Comparison of ENCODE assay signal across 14 mouse cellular contexts in genomic region chr9:47771953-47772352, GRCm38 (mm10).
DNase-seq lines count a peak whose midpoint lies in the region; ATAC-seq and TF ChIP-seq lines count a peak whose summit lies in the region.
"Had no signal": no experiment of that assay in that cellular context is flagged by ENCODE, and none has a peak within 500 bp of the region (broad histone marks: within the 10 kb centered on the region; RNA-seq: fewer than 3 reads in every experiment).

No protein-coding gene starts in this region.

- H3K36me3 ChIP-seq in heart, embryonic 11.5 days (ENCODE audit: control insufficient read depth, insufficient read depth, low read length) = no peaks in the 10 kb centered on the region
- H3K36me3 ChIP-seq in neural tube, embryonic 15.5 days = no peaks in the 10 kb centered on the region
- H3K36me3 ChIP-seq in kidney, embryonic 14.5 days (ENCODE audit: control insufficient read depth, insufficient read depth, low read length) = no peaks in the 10 kb centered on the region
- H3K36me3 ChIP-seq: midbrain, embryonic 15.5 days had no signal

- H3K27ac ChIP-seq in heart, embryonic 11.5 days (ENCODE audit: low read depth, low read length) = no peak overlapping the region; the same call in 1 of the 2 replicates
- H3K27ac ChIP-seq in left cerebral cortex, adult 2 months = peak overlapping the region; percentile 44
- H3K27ac ChIP-seq in neural tube, embryonic 15.5 days (replicated peaks) = peak overlapping the region; percentile 10
- no peak overlapping the region for H3K27ac ChIP-seq in kidney, embryonic 14.5 days (ENCODE audit: low read depth, low read length)
- H3K27ac ChIP-seq: midbrain, embryonic 15.5 days had no signal

- no peak overlapping the region for H3K4me3 ChIP-seq in heart, embryonic 11.5 days (ENCODE audit: low read depth, low read length)
- no peak overlapping the region for H3K4me3 ChIP-seq in left cerebral cortex, adult 2 months
- H3K4me3 ChIP-seq in neural tube, embryonic 15.5 days (replicated peaks) = no peak overlapping the region
- no peak overlapping the region for H3K4me3 ChIP-seq in kidney, embryonic 14.5 days (ENCODE audit: low read length)
- H3K4me3 ChIP-seq: midbrain, embryonic 15.5 days had no signal

- H3K9me3 ChIP-seq in heart, embryonic 11.5 days (replicated peaks; ENCODE audit: control insufficient read depth, low read length) = no peaks in the 10 kb centered on the region
- H3K9me3 ChIP-seq in neural tube, embryonic 15.5 days (replicated peaks) = no peaks in the 10 kb centered on the region
- no peaks in the 10 kb centered on the region for H3K9me3 ChIP-seq in kidney, embryonic 14.5 days (ENCODE audit: control insufficient read depth, low read length)
- H3K9me3 ChIP-seq: midbrain, embryonic 15.5 days had no signal

- WGBS in heart, embryonic 11.5 days (ENCODE audit: insufficient replicate concordance) = 24% methylated on average over 5 of the region's 5 CpGs
- WGBS in neural tube, embryonic 15.5 days = 78% methylated on average over 5 of the region's 5 CpGs
- 49% methylated on average over 5 of the region's 5 CpGs for WGBS in kidney, embryonic 14.5 days

- no peaks in the 10 kb centered on the region for H3K27me3 ChIP-seq in heart, embryonic 11.5 days (ENCODE audit: control insufficient read depth, insufficient read depth, low read length)
- no peaks in the 10 kb centered on the region for H3K27me3 ChIP-seq in neural tube, embryonic 15.5 days (replicated peaks)
- H3K27me3 ChIP-seq in kidney, embryonic 14.5 days (ENCODE audit: control insufficient read depth, insufficient read depth, low read length) = no peaks in the 10 kb centered on the region
- H3K27me3 ChIP-seq: midbrain, embryonic 15.5 days had no signal

- peak overlapping the region; percentile 22; the same call in 1 of the 2 replicates for H3K4me2 ChIP-seq in heart, embryonic 11.5 days
- H3K4me2 ChIP-seq in neural tube, embryonic 15.5 days = no peak overlapping the region
- H3K4me2 ChIP-seq in kidney, embryonic 14.5 days (replicated peaks; ENCODE audit: low read depth, low read length) = no peak overlapping the region
- H3K4me2 ChIP-seq: midbrain, embryonic 15.5 days had no signal

- ATAC-seq in heart, embryonic 11.5 days (replicated peaks; ENCODE audit: insufficient number of reproducible peaks, low FRiP score, low TSS enrichment) = no peak
- ATAC-seq in neural tube, embryonic 15.5 days (ENCODE audit: low FRiP score) = no peak
- no peak for ATAC-seq in kidney, embryonic 14.5 days (ENCODE audit: low FRiP score, low TSS enrichment)
- ATAC-seq: midbrain, embryonic 15.5 days had no signal

- DNase-seq in heart, postnatal 36 days = no peak
- DNase-seq in left cerebral cortex, adult 2 months (ENCODE audit: extremely low spot score in 1 of 2, low spot score in 2 of 2) = no peak
- DNase-seq in left cerebral cortex, postnatal 10 days (ENCODE audit: extremely low spot score in 1 of 2, low spot score in 2 of 2) = no peak
- peak; percentile 18 for DNase-seq in gastrocnemius, postnatal 14 days
- DNase-seq: cerebellum, adult 9-11 months; kidney, adult 18-20 months; kidney, postnatal 36 days; lung, adult 18-20 months; lung, postnatal 4 days; right cerebral cortex, postnatal 14 days had no signal

- intact Hi-C loops in heart, postnatal 36 days (cut with DNase I) = no loop called here
- intact Hi-C loops in left cerebral cortex, adult 2 months (cut with DNase I) = no loop called here
- intact Hi-C loops in left cerebral cortex, postnatal 10 days (cut with DNase I) = no loop called here
- intact Hi-C loops in gastrocnemius, postnatal 14 days (cut with DNase I; ENCODE audit: low total_unique reads) = no loop called here

- peaks cover 17% of the 10 kb centered on the region for H3K4me1 ChIP-seq in heart, embryonic 11.5 days (ENCODE audit: control insufficient read depth, insufficient read depth, low read length)
- peaks cover 28% of the 10 kb centered on the region for H3K4me1 ChIP-seq in neural tube, embryonic 15.5 days
- peaks cover 24% of the 10 kb centered on the region for H3K4me1 ChIP-seq in kidney, embryonic 14.5 days (ENCODE audit: control insufficient read depth, insufficient read depth, low read length)

- no peak for TF ChIP-seq CTCF in left cerebral cortex, adult 2 months (IDR thresholded peaks at IDR 0.05)

- no peak overlapping the region for H3K9ac ChIP-seq in heart, embryonic 11.5 days (ENCODE audit: low read depth, low read length)
- H3K9ac ChIP-seq in neural tube, embryonic 15.5 days (replicated peaks) = no peak overlapping the region
- H3K9ac ChIP-seq in kidney, embryonic 14.5 days (ENCODE audit: low read depth, low read length) = no peak overlapping the region
- H3K9ac ChIP-seq: midbrain, embryonic 15.5 days had no signal

Comparison
In these comparisons a context has a peak if more than half of its experiments do, and no peak if none do; other contexts are left out.
1. H3K27ac ChIP-seq: peak in left cerebral cortex, adult 2 months (single experiment) and neural tube, embryonic 15.5 days (single experiment); none in heart, embryonic 11.5 days (single experiment) and kidney, embryonic 14.5 days (single experiment).